Mouse (Mus musculus) heart, postnatal 0 days (tissue): Measurements from ENCODE around the gene Rbfox1.

Experiments used
- CTCF ChIP-seq: IDR thresholded peaks from 2 replicates; pipeline ENCODE4 v1.5.1; 2016; ENCODE audit warnings: antibody characterized with exemption, control low read depth, low read depth
- EP300 ChIP-seq: IDR thresholded peaks from 2 replicates; pipeline ENCODE4 v1.6.1; 2016; ENCODE audit warnings: antibody characterized with exemption, low read depth

- TF ChIP-seq CTCF, result no peak
- no peak for TF ChIP-seq EP300
These were observed 463.6 kb downstream of the Rbfox1 start for GRCm38 (mm10) chr16:6348581-6349241.
